ENCODE assay signal across 18 mouse cellular contexts in the genomic region with DNA sequence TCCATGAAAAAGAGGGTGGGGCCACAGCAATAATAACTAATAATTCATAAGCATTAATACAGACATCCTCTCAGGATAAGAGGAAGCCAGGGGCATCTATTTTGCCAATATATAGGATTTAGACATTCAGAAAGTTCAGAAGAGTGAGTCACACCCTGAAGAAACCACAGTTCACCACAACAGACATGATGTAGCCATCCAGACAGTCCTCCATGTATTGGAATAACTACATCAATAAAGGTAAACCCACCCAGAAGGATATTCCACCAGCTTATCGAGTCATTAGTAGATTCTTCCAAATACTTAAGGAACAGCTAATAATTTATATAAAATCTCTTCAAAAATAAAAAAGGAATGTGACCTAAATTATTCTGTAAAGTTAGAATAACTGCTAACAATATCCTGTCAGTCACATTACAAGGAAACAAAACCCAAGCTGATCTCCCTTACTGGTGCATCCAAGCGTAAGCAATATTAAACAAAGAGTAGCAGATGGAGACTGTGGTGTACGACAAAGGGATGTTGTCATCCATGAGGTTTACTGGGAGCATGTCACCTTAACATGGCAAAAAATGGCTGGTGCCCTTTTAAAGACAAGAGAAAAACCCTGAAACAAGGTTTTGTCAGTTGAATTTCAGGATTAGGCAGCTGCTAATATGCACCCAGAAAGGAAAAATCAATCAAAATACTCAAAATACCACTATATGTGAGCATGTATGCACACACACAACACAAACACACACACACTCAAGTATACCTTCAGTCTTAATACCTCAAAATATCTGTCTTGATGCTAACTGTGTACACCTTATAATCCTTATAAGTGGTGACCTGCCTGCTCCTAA.
DNase-seq lines count a peak whose midpoint lies in the region; ATAC-seq and TF ChIP-seq lines count a peak whose summit lies in the region.
"Had no signal": no experiment of that assay in that cellular context is flagged by ENCODE, and none has a peak within 500 bp of the region (broad histone marks: within the 10 kb centered on the region; RNA-seq: fewer than 3 reads in every experiment).

No protein-coding gene starts in this region.

- no peak overlapping the region for H3K4me2 ChIP-seq in forebrain, embryonic 11.5 days (ENCODE audit: low read depth, low read length, severe bottlenecking)
- no peak overlapping the region for H3K4me2 ChIP-seq in forebrain, embryonic 16.5 days (ENCODE audit: low read length)
- no peak overlapping the region for H3K4me2 ChIP-seq in neural tube, embryonic 12.5 days (replicated peaks)
- no peak overlapping the region for H3K4me2 ChIP-seq in hindbrain, postnatal 0 days (ENCODE audit: low read depth, low read length)
- H3K4me2 ChIP-seq: limb, embryonic 15.5 days had no signal

- peak; percentile 88 for ATAC-seq in forebrain, embryonic 11.5 days (replicated peaks; ENCODE audit: low FRiP score)
- ATAC-seq in forebrain, embryonic 16.5 days, result no peak; the same call in 1 of the 2 replicates
- ATAC-seq in neural tube, embryonic 12.5 days (ENCODE audit: low FRiP score, low read depth), result peak; percentile 82
- ATAC-seq in hindbrain, postnatal 0 days, result 0 out of 2 replicates have a peak, but pooled peaks have one; percentile 59
- ATAC-seq: intestine, embryonic 16.5 days; liver, postnatal 0 days had no signal

- no peaks in the 10 kb centered on the region for H3K9me3 ChIP-seq in forebrain, embryonic 11.5 days (ENCODE audit: control insufficient read depth, low read length)
- H3K9me3 ChIP-seq in forebrain, embryonic 16.5 days (ENCODE audit: control insufficient read depth, low read length), result no peaks in the 10 kb centered on the region
- H3K9me3 ChIP-seq in neural tube, embryonic 12.5 days, result 0 out of 2 replicates have a peak, but pooled peaks cover 3% of the 10 kb centered on the region
- no peaks in the 10 kb centered on the region for H3K9me3 ChIP-seq in hindbrain, postnatal 0 days (ENCODE audit: low read length)
- H3K9me3 ChIP-seq: heart, embryonic 10.5 days; limb, embryonic 15.5 days had no signal

- H3K4me3 ChIP-seq in forebrain, embryonic 11.5 days (ENCODE audit: low read depth, low read length), result no peak overlapping the region
- H3K4me3 ChIP-seq in forebrain, embryonic 16.5 days (replicated peaks; ENCODE audit: low read length), result no peak overlapping the region
- no peak overlapping the region for H3K4me3 ChIP-seq in neural tube, embryonic 12.5 days
- H3K4me3 ChIP-seq in hindbrain, postnatal 0 days (ENCODE audit: low read length), result no peak overlapping the region
- H3K4me3 ChIP-seq: heart, embryonic 10.5 days; limb, embryonic 15.5 days had no signal

- TF ChIP-seq CTCF in hindbrain, postnatal 0 days (IDR thresholded peaks at IDR 0.05; ENCODE audit: low read depth), result no peak

- no peak for DNase-seq in forebrain, embryonic 11.5 days (ENCODE audit: low spot score)
- DNase-seq in neural tube, embryonic 10.5 days (ENCODE audit: extremely low spot score, low spot score), result no peak
- peak; percentile 66 for DNase-seq in hindbrain, postnatal 0 days (ENCODE audit: low spot score)
- no peak for DNase-seq in kidney, postnatal 4 days
- no peak for DNase-seq in thymus, postnatal 4 days
- DNase-seq in left cerebral cortex, adult 18-20 months (ENCODE audit: low spot score in 2 of 2), result no peak
- DNase-seq: B cell, adult 2 months; cerebellum, adult 11-12 months; heart, postnatal 14 days; liver, postnatal 0 days; lung, postnatal 36 days; thymus, postnatal 36 days had no signal

- H3K4me1 ChIP-seq in forebrain, embryonic 11.5 days (replicated peaks; ENCODE audit: control insufficient read depth, insufficient read depth, low read length), result peaks cover 6% of the 10 kb centered on the region; the same call in 1 of the 2 replicates
- H3K4me1 ChIP-seq in forebrain, embryonic 16.5 days (replicated peaks; ENCODE audit: control insufficient read depth, insufficient read depth, low read length), result peaks cover 9% of the 10 kb centered on the region; the same call in 1 of the 2 replicates
- H3K4me1 ChIP-seq in neural tube, embryonic 12.5 days, result 0 out of 2 replicates have a peak, but pooled peaks cover 6% of the 10 kb centered on the region
- no peaks in the 10 kb centered on the region for H3K4me1 ChIP-seq in hindbrain, postnatal 0 days (ENCODE audit: insufficient read depth, low read length)
- H3K4me1 ChIP-seq: heart, embryonic 10.5 days; limb, embryonic 15.5 days had no signal

- no peaks in the 10 kb centered on the region for H3K36me3 ChIP-seq in forebrain, embryonic 11.5 days (ENCODE audit: control insufficient read depth, insufficient read depth, low read length)
- H3K36me3 ChIP-seq in forebrain, embryonic 16.5 days (ENCODE audit: control insufficient read depth, insufficient read depth), result no peaks in the 10 kb centered on the region
- H3K36me3 ChIP-seq in neural tube, embryonic 12.5 days, result no peaks in the 10 kb centered on the region
- H3K36me3 ChIP-seq in hindbrain, postnatal 0 days (ENCODE audit: insufficient read depth, low read length), result no peaks in the 10 kb centered on the region
- H3K36me3 ChIP-seq: heart, embryonic 10.5 days; limb, embryonic 15.5 days had no signal

- H3K27me3 ChIP-seq in forebrain, embryonic 11.5 days (ENCODE audit: control insufficient read depth, insufficient read depth, low read length), result no peaks in the 10 kb centered on the region
- H3K27me3 ChIP-seq in forebrain, embryonic 16.5 days (replicated peaks; ENCODE audit: control insufficient read depth, insufficient read depth, low read length), result no peaks in the 10 kb centered on the region
- 0 out of 2 replicates have a peak, but pooled peaks cover 3% of the 10 kb centered on the region for H3K27me3 ChIP-seq in neural tube, embryonic 12.5 days (replicated peaks)
- H3K27me3 ChIP-seq in hindbrain, postnatal 0 days (ENCODE audit: insufficient read depth, low read length), result no peaks in the 10 kb centered on the region
- H3K27me3 ChIP-seq: limb, embryonic 15.5 days had no signal

- H3K9ac ChIP-seq in forebrain, embryonic 11.5 days (ENCODE audit: low read length), result no peak overlapping the region
- H3K9ac ChIP-seq in forebrain, embryonic 16.5 days (replicated peaks; ENCODE audit: low read depth, low read length), result no peak overlapping the region
- no peak overlapping the region for H3K9ac ChIP-seq in neural tube, embryonic 12.5 days
- no peak overlapping the region for H3K9ac ChIP-seq in hindbrain, postnatal 0 days (replicated peaks; ENCODE audit: low read length)
- H3K9ac ChIP-seq: limb, embryonic 15.5 days; liver, postnatal 0 days had no signal

- WGBS in forebrain, embryonic 11.5 days, result 35% methylated on average over 3 of the region's 3 CpGs
- 26% methylated on average over 3 of the region's 3 CpGs for WGBS in forebrain, embryonic 16.5 days
- 42% methylated on average over 3 of the region's 3 CpGs for WGBS in neural tube, embryonic 12.5 days
- 36% methylated on average over 3 of the region's 3 CpGs for WGBS in hindbrain, postnatal 0 days

- H3K27ac ChIP-seq in forebrain, embryonic 11.5 days (ENCODE audit: low read depth, low read length), result peak overlapping the region; percentile 55
- no peak overlapping the region for H3K27ac ChIP-seq in forebrain, embryonic 16.5 days (ENCODE audit: low read length)
- no peak overlapping the region for H3K27ac ChIP-seq in neural tube, embryonic 12.5 days
- H3K27ac ChIP-seq in hindbrain, postnatal 0 days, result no peak overlapping the region; the same call in 1 of the 2 replicates
- H3K27ac ChIP-seq: heart, embryonic 10.5 days; kidney, postnatal 0 days; limb, embryonic 15.5 days had no signal
